Mouse (Mus musculus): Measurements from ENCODE around the gene Ss18l2.
A peak's percentile ranks its signal among the peaks of the same experiment; 100 is the strongest.

Gene Ss18l2

GRCm38 (mm10) chr9:121709898-121710583 lies at the start of gene Ss18l2:
TSS of gene Ss18l2 (plus strand) at chr9:121710329.
- DNase-seq: peak; percentile 95

DNA sequence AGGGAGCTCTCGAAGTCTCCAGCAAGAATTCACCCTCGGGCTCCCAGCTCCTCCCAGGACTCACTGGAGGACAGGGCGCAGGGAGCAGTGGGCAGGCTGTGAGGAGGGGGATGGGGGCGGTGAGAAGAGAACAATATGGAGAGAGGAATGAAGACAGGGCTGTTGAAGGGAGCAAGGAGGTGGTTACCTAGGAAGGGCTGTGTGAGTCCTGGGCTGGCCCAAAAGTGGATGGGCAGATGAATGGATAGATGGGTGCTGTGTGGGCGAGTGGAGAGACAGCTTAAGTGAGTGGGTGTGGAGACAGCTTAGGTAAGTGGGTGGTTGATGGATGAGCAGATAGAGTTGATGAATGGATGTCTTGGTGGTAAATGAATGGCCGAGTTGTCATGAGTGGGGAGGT lies 46.7 kb upstream of the Ss18l2 start:
- DNase-seq: peak; percentile 39

DNA sequence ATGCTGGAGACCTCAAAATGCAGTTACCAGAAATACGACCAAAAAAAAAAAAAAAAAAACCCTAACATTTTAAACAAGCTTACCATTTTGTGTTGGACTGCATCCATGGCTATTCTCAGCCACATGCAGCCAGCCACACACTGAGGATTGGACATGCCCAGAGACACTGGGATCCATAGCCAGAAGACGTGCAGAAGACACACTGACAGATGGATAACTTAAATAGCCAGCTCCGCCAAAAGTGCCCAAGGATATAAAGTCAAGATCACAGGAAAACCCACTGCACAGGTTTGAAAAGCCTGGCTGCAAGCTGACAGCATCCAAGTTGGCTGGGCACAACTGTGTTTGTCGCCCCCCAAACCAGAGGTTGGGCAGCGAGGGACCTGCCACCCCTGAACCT lies 46.0 kb upstream of the Ss18l2 start:
- DNase-seq: peak; percentile 31

GRCm38 (mm10) chr9:121666957-121667630 lies 43.0 kb upstream of the Ss18l2 start:
- DNase-seq: peak; percentile 71

DNA sequence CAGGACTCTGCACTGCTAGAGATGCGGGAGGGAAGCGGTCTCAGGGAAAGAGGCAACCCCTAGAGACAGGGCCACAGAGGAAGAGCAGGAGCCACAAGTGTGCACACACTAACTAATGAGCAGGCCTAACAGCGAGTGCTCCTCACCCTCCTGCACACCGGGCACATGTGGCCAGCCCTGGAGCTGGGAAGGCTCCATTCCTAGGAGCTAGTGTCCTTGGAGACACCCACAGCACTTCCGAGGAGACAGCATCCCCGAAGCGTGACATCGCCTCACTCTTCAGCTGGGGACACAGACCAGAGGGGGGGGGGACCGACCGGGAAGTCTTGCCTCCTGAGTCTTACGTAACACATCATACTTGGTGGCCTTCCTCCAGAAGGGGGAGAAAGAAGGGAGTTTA lies 42.3 kb upstream of the Ss18l2 start:
- peak; percentile 33 for DNase-seq

- DNase-seq: peak; percentile 42
Measured at GRCm38 (mm10) chr9:121669348-121669791, 40.8 kb upstream of the Ss18l2 start.

DNA sequence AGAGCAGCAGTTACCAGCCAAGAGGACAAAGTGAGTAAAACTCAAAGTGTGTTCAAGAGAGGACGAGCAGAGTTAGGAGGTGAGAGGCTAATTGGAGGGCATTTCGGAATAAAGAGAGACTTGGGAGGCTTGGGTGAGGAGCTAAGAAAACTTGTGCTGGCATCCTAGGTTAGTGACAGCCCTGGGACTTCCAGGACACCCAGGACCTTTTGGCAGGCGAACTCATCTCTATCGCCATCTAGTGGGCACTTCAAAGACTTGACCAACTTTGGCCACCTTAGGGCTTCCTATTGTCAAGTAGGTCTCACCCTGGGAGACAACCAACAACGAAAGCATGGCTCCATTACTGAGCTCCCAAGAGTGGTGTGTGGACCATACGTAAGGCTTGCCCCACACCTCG lies 38.8 kb upstream of the Ss18l2 start:
- DNase-seq: no peak

GRCm38 (mm10) chr9:121672311-121672710 lies 37.8 kb upstream of the Ss18l2 start:
- DNase-seq: no peak

DNA sequence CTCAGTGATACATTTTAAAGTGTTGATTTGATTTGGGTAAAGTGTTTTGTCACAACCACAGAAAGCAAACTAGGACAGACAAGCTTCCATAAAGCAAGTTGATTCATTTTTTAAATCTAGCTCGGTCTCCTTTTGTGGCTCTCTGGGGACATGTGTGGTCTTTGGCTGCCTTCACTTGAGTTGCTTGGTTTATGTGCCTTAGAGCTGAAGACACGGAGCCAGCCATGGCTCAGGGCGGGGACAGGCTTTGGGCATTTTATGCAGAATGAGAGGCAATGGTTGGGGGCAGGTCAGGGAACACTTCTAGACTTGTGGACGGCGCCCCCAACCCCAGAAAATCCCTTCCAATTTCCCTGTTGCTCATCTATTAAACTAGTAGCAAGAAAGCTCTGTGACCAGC lies 36.4 kb upstream of the Ss18l2 start:
- DNase-seq: no peak

DNA sequence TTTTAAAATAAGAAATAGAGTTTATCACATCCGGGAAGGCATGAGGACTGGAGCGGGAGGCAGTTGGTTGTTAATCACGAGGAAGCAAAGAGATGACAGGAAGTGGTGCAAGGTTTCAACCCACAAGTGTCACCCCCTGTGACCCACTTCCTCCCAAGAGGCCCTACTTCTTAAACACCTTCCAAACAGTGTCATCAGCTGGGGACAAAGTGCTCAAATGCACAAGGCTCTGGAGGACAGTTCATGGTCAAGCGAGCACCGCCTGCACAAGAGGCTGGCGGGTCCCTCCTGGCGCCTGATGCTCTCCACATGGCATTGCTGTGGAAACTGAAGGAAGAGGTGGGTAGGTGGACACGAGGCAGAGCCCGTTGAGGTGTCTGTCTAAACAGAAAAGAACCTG lies 35.1 kb upstream of the Ss18l2 start:
- no peak for DNase-seq

DNA sequence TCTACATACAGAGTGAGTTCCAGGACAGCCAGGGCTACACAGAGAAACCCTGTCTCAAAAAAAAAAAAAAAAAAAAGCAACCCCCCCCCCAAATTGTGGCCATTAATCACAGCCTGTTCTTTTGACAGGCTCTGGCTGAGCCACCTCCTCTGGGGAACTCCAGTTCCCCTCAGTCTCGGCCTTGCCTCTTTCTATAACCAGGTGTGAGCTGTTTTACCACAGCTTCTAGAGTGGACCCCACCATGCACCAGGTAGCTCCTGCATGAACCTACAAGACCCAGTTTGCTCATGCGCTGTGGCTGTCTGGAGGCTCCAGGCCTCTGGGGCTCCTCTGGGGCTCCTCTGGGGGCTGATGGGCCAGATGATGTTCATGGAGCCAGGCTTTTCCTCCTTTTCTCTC lies 34.6 kb upstream of the Ss18l2 start:
- no peak for DNase-seq

- no peak for DNase-seq
Measured at GRCm38 (mm10) chr9:121677069-121677468, 33.1 kb upstream of the Ss18l2 start.

- no peak for DNase-seq
Measured at GRCm38 (mm10) chr9:121677476-121677875, 32.7 kb upstream of the Ss18l2 start.

- no peak for DNase-seq
Measured at GRCm38 (mm10) chr9:121679549-121679948, 30.6 kb upstream of the Ss18l2 start.

- DNase-seq: no peak
Measured at GRCm38 (mm10) chr9:121681191-121681590, 28.9 kb upstream of the Ss18l2 start.

GRCm38 (mm10) chr9:121682037-121682680 lies 28.0 kb upstream of the Ss18l2 start:
- DNase-seq: no peak

DNA sequence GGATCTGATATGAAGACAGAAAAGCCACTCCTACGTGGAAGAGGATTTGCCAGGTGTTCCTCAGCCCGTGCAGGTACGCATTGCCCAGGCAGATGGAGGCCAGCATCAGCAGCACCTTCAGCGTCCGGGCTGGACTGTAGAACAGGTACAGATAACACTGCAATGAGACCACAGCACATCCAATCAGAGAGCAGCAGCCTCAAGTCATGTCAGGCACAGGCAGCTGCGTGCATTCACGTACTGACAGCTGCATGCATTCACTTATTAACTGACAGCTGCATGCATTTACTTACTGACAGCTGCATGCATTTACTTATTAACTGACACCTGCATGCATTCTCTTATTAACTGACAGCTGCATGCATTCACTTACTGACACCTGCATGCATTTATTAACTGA lies 25.4 kb upstream of the Ss18l2 start:
- no peak for DNase-seq

GRCm38 (mm10) chr9:121690200-121690651 lies 19.9 kb upstream of the Ss18l2 start:
- DNase-seq: peak; percentile 32

DNA sequence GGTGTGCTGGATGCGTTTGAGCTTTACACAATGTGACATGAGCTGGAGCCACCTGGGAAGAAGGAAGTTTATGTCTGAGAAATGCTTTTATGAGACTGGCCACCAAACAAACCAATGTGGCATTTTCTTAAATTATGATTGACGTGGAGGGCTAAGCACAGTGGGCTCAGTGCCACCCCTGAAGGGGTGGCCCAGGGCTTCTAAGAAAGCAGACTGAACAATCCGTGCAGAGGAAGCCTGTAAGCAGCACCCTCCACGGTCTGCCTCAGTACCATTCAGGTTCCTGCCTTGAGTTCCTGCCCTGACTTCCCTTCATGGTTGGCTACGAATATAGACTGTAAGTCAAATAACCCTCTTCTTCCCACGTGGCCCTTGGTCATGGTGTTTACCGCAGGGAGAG lies 19.4 kb upstream of the Ss18l2 start:
- DNase-seq: no peak

DNA sequence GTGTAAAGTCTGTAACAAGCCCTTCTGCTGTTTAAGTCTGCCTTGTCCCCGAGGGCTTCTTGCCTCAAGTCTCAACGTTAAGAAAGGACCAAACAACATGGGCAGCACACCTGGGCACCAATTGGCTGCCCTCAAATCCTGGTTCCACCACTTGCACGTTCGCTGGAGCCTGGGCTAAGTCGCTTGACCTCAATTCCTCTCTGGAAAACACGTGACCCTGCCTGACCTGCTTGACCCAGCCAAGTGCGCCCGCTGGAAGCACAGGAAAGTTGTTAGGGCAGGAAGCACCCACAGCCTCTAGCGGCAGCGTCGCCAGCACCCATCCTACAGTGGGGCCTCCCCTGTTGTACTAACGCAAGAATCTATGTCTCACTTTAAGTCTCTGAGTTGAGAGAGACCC lies 15.4 kb upstream of the Ss18l2 start:
- DNase-seq: no peak

DNA sequence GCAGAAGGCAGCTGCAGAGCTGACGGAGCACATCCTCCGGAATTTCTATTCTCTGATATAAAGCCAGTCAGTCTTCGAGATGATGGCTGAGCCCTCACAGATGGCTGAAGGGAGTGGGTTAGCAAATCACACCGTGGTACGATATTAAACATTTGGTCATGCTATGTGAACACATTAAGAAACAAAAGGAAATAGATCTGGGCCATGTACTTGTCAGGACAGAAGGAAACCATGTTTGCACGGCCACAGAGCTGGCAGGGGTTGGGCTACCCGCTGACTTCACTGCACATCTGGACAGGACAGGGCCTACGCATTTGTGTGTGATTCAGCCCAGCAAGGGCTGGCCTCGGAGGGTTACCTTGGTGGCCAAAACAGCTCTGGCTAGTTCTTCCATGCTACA lies 13.5 kb upstream of the Ss18l2 start:
- no peak for DNase-seq

DNA sequence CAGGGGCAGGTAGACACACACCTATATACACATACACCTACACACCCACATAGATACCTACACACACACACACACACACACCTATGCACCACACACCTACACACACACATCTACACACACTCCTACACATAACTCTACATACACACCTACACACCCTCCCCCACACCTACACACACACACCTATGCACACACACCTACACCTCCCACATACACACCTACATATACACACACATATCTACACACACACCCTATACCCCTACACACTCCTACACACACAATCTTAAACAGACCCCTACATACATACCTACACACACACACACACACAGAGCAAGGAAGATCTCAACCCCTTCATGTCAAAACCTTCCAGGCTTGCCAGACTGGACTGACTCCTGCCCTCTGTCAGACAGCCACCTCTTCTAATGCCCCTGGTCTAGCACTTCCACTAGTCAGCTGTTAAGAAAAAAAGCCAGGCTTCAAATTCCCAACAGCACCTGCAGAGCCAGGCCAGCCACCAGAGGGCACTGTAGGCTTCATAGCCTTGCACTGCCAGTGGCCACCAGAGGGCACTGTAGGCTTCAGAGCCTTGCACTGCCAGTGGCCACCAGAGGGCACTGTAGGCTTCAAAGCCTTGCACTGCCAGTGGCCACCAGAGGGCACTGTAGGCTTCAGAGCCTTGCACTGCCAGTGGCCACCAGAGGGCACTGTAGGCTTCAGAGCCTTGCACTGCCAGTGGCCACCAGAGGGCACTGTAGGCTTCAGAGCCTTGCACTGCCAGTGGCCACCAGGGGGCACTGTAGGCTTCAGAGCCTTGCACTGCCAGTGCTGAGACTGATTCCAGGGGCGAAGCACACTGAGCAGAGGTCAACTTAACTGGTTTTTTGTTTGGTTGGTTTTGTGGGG lies 12.7 kb upstream of the Ss18l2 start:
- no peak for DNase-seq

DNA sequence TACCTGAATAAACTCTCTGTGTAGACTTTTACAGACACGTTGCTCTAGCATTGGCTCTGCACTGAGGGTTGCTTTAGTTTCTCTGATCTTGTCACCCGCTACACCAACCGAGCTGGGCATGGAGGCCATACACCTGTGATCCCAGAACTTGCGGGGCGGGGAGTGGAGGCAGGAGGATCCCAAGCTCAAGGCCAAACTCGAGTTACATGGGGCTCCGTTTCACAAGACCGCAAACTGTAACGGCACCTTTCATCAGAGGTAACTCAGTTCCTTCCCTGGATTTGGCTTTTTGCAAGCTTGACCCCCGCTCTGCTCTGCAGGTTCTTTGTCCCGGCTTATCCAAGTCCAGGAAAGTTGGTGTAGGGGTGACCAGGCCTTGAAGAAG lies 5.9 kb upstream of the Ss18l2 start:
- no peak for DNase-seq
